Mouse (Mus musculus) v-Abl transformed pro-B cells (cell line): ENCODE results near the gene D5Ertd577e.
"Not testable (repeated sequence)": the region's sequence is repeated elsewhere in the genome, so short reads cannot be mapped to it uniquely, and the experiment has no call there.

Experiments used
- in situ Hi-C, 2 experiments: fragments of 400-800 bp; cut with MboI; formaldehyde crosslinking; loops; one replicate each; pipeline ENCODE4 v1.15.1; 2025; ENCODE audit not compliant: unreplicated experiment in 2 of 2

D5Ertd577e gene

DNA sequence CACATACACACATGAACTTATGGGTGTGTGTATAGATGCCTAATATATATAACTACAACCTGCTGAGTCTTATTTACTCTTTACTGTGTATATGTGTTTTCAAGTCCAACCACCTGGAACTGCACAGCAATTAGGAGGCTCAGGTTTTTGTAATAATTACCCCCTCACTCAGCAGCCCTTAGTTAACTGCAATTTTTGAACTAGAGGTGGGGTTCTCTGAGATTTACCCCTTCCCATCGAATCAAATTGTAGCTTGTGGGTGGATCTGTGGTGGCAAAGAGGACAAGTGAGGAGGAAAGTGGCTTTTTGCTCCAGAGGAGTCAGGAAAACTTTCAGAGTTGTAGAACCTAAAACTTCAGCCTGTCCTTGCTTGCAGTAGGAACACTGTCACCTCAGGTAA is at the start of gene D5Ertd577e:
Gene D5Ertd577e (plus strand): TSS at position 301 of the 400 bp plus-strand sequence.
- in situ Hi-C loops: not testable (repeated sequence)

DNA sequence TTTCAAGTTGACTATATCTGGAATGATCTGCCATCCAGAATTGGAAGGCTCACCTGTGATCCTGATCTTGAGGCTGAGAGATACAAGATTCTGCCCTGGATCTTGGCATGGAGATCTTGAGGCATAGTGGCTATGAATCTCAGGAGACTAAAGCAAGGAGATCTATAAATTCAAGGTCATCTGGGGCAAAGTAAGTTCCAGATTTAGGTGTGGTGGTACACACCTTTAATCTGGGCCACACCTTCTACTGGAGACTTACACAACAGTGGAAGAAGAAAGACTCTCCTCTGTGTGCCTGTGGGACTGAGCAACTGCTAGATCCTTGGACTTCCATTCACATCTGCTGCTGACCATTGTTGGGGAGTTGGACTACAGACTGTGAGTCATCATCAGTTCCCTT is 53.9 kb downstream of the D5Ertd577e start, which contains the start of gene Gm3286:
Gene Gm3286 (plus strand): TSS at position 301 of the 400 bp plus-strand sequence.
- in situ Hi-C loops: not testable (repeated sequence)
